Mouse (Mus musculus) limb, embryonic 12.5 days (tissue): ENCODE measurements around the gene Kcnk4. TPM values are rescaled to one million over a fixed set of nuclear protein-coding genes. Genes with fewer than 3 reads are reported as not detected.

Experiments
- ATAC-seq: fragments of 200-750 bp; cut with Nextera tagmentation; 2 replicates; pipeline ENCODE4 v1.8.0; 2017; ENCODE audit warnings: low read depth, moderate TSS enrichment; ENCODE audit not compliant: insufficient number of reproducible peaks, insufficient read depth, low FRiP score, low TSS enrichment
- H3K27ac ChIP-seq: fragments of 300-500 bp; sonication (generic); 2 replicates; pipeline ENCODE4 v1.5.1; 2016; ENCODE audit warnings: mild to moderate bottlenecking, moderate library complexity
- H3K27me3 ChIP-seq: fragments of 300-500 bp; sonication (generic); 2 replicates; pipeline ENCODE4 v1.6.1; 2016; ENCODE audit warnings: mild to moderate bottlenecking, moderate library complexity
- H3K36me3 ChIP-seq: fragments of 300-500 bp; sonication (generic); 2 replicates; pipeline ENCODE4 v1.6.1; 2016; ENCODE audit warnings: mild to moderate bottlenecking, moderate library complexity
- H3K4me1 ChIP-seq: fragments of 300-500 bp; sonication (generic); replicated peaks from 2 replicates; pipeline ENCODE4 v1.6.1; 2016
- H3K4me2 ChIP-seq: fragments of 300-500 bp; sonication (generic); 2 replicates; pipeline ENCODE4 v1.6.1; 2016; ENCODE audit warnings: mild to moderate bottlenecking, moderate library complexity
- H3K4me3 ChIP-seq: fragments of 300-500 bp; sonication (generic); replicated peaks from 2 replicates; pipeline ENCODE4 v1.5.1; 2016; ENCODE audit warnings: mild to moderate bottlenecking
- H3K9ac ChIP-seq: fragments of 300-500 bp; sonication (generic); replicated peaks from 2 replicates; pipeline ENCODE4 v1.6.1; 2016; ENCODE audit warnings: mild to moderate bottlenecking, moderate library complexity
- H3K9me3 ChIP-seq: fragments of 300-500 bp; sonication (generic); 2 replicates; pipeline ENCODE4 v1.6.1; 2016; ENCODE audit warnings: mild to moderate bottlenecking, moderate library complexity
- WGBS: fragments of 180-500 bp; shearing (Covaris S2); methylation state at CpG from one replicate; pipeline ENCODE4 v1.1.7; 2016; 5-methylcytosine and 5-hydroxymethylcytosine counted together
- polyA plus RNA-seq: library from polyadenylated mRNA; unstranded; fragments of >200 nt; fragmentation: Nextera tagmentation; extraction: Ambion mirVana; gene quantifications from 2 replicates; pipeline ENCODE4 v1.2.1, GENCODE M21; 2016

The Kcnk4 gene
- polyA plus RNA-seq, 1 experiment from 2014 or later, result 0.60 TPM

DNA sequence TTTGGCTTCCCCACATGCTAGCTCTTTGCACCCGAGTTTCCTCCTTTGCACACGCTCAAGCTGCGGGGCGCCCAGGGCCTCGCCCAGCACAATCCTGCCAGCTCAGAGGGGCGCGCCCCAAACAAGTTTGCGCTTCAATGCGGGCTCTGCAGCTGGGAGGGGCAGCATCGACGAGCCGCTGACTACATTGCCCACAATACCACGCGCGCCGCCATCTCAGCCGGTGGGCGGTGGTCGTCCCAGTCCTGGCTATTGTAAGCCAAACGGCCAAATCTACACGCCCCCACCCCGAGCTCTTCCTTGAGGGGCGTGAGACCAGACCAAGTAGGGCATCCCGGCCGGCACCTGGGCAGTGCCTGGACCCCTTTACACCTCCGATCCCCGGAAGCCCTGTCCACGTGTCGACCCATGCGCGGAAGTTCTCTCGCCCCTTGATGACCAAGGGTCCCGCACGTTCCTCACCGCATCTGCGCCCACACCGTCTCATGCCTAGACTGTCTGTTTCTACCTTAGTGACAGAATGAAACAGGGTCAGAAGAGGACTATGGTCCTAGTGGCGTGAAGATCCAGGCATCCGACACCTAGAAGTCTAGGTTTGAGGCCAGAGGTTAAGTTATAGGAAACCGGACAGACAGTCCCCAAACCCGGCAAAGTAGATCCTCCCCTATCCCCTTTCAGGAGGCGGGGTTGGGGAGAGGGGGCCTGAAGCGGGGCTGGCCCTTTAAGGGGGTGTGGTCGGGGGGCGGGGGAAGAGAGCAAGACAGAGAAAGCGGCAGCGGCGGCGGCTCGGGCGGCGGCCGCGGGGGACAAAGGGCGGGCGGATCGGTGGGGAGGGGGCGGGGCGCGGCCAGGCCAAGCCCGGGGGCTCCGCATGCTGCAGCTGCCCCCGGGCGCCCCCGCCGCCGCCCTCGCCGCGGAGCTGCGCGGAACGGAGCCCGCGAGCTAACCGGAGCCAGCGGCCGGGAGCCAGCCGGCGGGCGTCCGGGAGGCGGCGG, 40.2 kb upstream of the Kcnk4 start, which contains the start of gene Ppp1r14b:
Ppp1r14b (plus strand) TSS at position 758 of the 995 bp plus-strand sequence.
- H3K9ac ChIP-seq, result peak within 1 kb of the TSS; percentile 85
- peak within 1 kb of the TSS; percentile 86 for H3K27ac ChIP-seq
- H3K27me3 ChIP-seq, result peaks cover 10% of the 10 kb centered on the region
- H3K4me3 ChIP-seq, result peak within 1 kb of the TSS; percentile 71
- peaks cover 68% of the 10 kb centered on the region for H3K4me1 ChIP-seq
- WGBS, result under 1% methylated on average over 65 of the region's 84 CpGs
- no peaks in the 10 kb centered on the region for H3K9me3 ChIP-seq
- peak within 1 kb of the TSS; percentile 95 for H3K4me2 ChIP-seq
- peaks cover 23% of the 10 kb centered on the region for H3K36me3 ChIP-seq
- peak; percentile 40 for ATAC-seq

DNA sequence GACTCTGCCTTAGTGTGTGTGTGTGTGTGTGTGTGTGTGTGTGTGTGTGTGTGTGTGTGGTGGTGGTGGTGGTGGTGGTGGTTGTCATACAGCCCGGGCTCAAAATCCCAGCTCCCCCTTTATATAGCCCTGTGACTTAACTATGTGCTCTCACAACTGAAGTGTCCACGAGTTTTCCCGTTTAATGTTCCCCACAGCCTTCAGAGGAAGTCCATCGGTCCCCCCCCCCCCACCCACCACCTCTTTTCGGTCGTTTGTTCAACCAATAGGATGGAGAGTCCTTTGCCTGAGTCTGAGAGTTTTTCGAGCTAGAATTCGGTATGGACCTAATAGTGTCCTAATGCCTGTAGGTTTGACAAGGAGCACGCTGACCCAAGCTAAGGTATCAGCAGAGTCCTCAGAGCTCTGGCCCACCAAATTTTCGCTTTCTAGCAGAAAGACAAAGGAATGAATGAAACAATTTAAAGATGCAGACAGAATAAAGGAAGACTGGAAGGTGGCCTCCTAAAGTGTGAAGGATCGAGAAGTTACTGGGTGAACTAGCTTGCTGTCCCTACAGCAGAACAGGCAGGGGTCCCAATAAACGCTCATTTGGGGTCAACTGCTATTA, 39.4 kb upstream of the Kcnk4 start:
- peak overlapping the region; percentile 95 for H3K4me2 ChIP-seq
- peaks cover 10% of the 10 kb centered on the region for H3K27me3 ChIP-seq
- peaks cover 23% of the 10 kb centered on the region for H3K36me3 ChIP-seq
- H3K9me3 ChIP-seq, result no peaks in the 10 kb centered on the region
- H3K27ac ChIP-seq, result no peak overlapping the region
- peak overlapping the region; percentile 71 for H3K4me3 ChIP-seq
- WGBS, result 33% methylated on average over 12 of the region's 12 CpGs
- H3K4me1 ChIP-seq, result peaks cover 68% of the 10 kb centered on the region
- ATAC-seq, result no peak
- H3K9ac ChIP-seq, result peak overlapping the region; percentile 85

DNA sequence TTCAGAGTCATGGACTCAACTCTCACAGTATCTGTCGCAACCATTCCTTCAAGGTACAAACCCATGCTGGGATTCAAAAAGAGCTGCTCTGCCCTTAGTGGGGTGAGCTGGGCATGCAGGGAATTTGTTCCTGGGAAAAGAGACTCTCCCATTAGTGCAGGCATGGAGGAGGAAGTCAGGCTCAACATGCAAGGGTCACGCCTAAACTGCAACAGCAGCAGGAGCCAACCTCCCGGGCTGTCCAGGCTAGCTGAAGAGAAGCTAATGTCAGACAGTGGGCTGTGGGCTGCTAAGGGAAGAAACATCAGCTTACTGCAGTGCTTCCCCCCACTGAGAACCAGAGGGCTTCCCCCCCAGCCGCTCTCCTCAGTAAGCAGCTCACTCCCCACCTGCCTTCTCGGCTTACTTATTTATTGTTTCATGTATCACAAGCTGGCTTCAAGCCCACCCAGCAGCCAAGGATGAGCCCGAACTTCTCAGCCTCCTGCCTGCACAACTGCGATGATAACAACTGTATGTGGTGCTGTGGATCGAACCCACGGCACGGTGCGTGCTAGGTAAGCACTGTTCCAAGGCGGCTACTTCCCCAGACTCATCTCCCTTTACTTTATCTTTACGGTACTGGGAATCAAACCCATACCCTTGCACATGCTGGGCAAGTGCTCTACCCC, 38.1 kb upstream of the Kcnk4 start:
- H3K27ac ChIP-seq, result no peak overlapping the region
- no peak overlapping the region for H3K4me2 ChIP-seq
- H3K27me3 ChIP-seq, result peaks cover 10% of the 10 kb centered on the region
- peaks cover 10% of the 10 kb centered on the region for H3K36me3 ChIP-seq
- no peak overlapping the region for H3K4me3 ChIP-seq
- H3K9me3 ChIP-seq, result no peaks in the 10 kb centered on the region
- H3K9ac ChIP-seq, result peak overlapping the region; percentile 14; the same call in 1 of the 2 replicates
- WGBS, result 79% methylated on average over 13 of the region's 13 CpGs
- H3K4me1 ChIP-seq, result peaks cover 66% of the 10 kb centered on the region
- no peak for ATAC-seq

DNA sequence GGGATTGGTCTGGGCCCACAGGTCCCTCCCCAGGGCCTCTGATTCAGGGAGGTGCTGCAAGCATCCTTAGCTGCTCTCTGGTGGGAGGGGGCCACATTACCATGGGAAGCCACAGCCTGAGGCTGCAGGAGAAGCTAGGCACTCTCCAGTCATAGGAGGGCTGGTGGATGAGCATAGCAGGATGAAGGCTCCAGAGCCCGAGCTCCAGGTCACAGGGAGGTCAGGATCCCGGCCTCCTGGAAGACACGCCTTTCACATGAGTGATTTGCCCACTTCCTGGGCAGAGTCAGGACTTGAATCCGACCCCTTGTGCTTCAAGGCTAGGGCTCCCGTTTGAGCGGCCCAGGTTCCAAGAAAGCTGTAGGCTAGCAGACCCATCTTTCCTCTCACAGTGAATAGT, 37.3 kb upstream of the Kcnk4 start:
- Histone ChIP-seq H3K4me3 (no peak overlapping the region), H3K27ac (no peak overlapping the region), H3K4me1 (peaks cover 61% of the 10 kb centered on the region)

DNA sequence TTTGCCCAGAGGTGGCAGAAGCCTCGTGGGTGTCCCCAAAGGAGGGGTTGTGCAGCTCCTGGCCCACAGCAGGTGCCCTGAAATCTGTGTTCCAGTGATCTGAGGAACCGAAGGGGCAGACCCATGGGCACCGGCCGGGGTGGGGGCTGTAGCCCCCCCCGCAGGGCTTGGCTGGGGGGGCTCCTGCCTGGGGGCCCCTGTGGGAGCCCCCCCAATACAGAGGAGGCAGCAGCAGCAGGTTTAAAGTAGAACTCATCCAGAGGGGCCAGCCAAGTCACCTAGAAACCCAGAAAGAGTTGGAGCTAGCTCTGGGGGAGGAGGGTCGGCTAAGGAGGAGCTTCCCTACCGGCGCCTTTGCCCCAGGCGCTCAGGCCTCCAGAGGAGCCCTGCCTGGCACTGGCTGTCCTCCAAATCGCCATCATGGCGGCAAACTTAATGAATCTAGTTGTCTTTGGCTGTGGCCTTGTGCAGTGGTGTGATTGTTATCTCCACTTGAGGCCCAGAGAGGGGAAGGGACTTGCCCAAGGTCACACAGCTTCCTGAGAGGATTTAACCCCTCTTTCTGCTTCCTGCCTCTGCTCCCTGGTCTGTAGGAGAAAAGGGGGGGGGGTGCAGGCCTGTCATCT, 36.3 kb upstream of the Kcnk4 start:
- Histone ChIP-seq H3K27me3 (peaks cover 10% of the 10 kb centered on the region), H3K4me2 (peak overlapping the region; percentile 65), H3K27ac (0 out of 2 replicates have a peak overlapping the region, but pooled peaks have one; percentile 35), H3K4me1 (peaks cover 52% of the 10 kb centered on the region), H3K36me3 (peaks cover 16% of the 10 kb centered on the region), H3K9me3 (no peaks in the 10 kb centered on the region), H3K9ac (peak overlapping the region; percentile 67; the same call in 1 of the 2 replicates), H3K4me3 (peak overlapping the region; percentile 64)
- WGBS, result 23% methylated on average over 11 of the region's 11 CpGs
- no peak for ATAC-seq

More for the DNA sequence above, 37.3 kb upstream of the Kcnk4 start:
- H3K4me2 ChIP-seq, result no peak overlapping the region; the same call in 1 of the 2 replicates
- no peak for ATAC-seq
- 21% methylated on average over 6 of the region's 6 CpGs for WGBS
- H3K9me3 ChIP-seq, result no peaks in the 10 kb centered on the region
- H3K27me3 ChIP-seq, result peaks cover 10% of the 10 kb centered on the region
- H3K9ac ChIP-seq, result 0 out of 2 replicates have a peak overlapping the region, but pooled peaks have one; percentile 14
- H3K36me3 ChIP-seq, result peaks cover 9% of the 10 kb centered on the region

DNA sequence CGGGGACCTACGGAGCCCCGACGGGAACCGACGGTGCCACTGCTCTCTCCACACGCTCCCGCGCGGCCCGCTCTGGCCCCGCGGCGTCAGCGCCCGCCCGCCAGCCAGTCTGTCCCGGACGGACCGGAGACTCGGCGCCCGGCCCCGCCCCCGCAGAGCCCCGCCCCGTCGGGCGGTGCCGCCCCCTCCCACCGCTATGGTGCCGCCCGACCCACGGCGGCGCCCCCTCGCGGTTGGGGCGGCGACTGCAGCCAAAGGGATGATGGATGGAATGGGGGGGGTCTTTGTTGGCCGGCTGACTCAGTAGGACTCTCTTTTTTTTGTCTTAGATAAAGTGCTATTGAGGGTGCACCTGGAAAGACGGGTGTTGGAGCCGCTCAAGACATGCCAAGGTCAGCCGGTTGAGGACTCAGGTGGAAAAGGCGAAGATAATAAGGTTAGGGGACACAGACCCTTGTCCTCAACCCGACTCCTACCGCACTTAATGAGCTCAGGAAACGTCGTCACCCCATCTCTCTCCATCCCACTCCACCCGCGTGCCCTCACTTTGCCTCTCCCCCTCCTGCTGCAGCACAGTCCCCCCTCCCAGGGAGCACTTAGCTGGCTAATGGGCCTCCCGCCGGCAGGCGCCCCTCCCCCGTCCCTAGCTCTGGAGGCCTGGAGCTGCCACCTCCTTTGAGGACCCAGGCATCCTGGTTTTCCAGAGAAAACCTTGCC, 35.5 kb upstream of the Kcnk4 start:
- no peak overlapping the region for H3K27ac ChIP-seq
- peak overlapping the region; percentile 65 for H3K4me2 ChIP-seq
- under 1% methylated on average over 55 of the region's 55 CpGs for WGBS
- peaks cover 10% of the 10 kb centered on the region for H3K27me3 ChIP-seq
- H3K4me3 ChIP-seq, result peak overlapping the region; percentile 64
- no peaks in the 10 kb centered on the region for H3K9me3 ChIP-seq
- ATAC-seq, result peak; percentile 15; the same call in 1 of the 2 replicates
- H3K36me3 ChIP-seq, result peaks cover 23% of the 10 kb centered on the region
- H3K4me1 ChIP-seq, result peaks cover 52% of the 10 kb centered on the region
- peak overlapping the region; percentile 67 for H3K9ac ChIP-seq

DNA sequence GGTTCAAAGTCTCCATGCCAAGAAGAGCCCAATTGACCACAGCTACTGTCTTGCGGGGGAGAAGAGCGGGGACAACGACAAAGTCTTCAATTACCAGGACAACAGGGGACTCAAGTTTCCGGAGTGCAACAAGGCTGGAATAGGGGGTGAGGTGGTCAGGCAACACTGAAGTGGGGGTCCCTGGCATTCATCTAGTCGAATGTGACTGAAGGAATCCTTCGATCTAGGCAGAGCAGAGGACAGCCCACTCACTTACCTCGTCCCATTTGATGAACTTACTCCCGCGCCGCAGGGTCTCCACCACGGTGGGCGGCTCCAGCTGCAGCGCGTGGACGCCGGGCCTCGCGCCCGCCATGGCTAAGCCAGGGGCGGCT, 35.0 kb upstream of the Kcnk4 start:
- peaks cover 52% of the 10 kb centered on the region for H3K4me1 ChIP-seq
- H3K4me3 ChIP-seq, result peak overlapping the region; percentile 64
- WGBS, result under 1% methylated on average over 20 of the region's 20 CpGs
- no peaks in the 10 kb centered on the region for H3K9me3 ChIP-seq
- H3K9ac ChIP-seq, result peak overlapping the region; percentile 67
- peaks cover 29% of the 10 kb centered on the region for H3K36me3 ChIP-seq
- peak overlapping the region; percentile 65 for H3K4me2 ChIP-seq
- H3K27me3 ChIP-seq, result peaks cover 10% of the 10 kb centered on the region
- H3K27ac ChIP-seq, result no peak overlapping the region
- ATAC-seq, result no peak; the same call in 1 of the 2 replicates

DNA sequence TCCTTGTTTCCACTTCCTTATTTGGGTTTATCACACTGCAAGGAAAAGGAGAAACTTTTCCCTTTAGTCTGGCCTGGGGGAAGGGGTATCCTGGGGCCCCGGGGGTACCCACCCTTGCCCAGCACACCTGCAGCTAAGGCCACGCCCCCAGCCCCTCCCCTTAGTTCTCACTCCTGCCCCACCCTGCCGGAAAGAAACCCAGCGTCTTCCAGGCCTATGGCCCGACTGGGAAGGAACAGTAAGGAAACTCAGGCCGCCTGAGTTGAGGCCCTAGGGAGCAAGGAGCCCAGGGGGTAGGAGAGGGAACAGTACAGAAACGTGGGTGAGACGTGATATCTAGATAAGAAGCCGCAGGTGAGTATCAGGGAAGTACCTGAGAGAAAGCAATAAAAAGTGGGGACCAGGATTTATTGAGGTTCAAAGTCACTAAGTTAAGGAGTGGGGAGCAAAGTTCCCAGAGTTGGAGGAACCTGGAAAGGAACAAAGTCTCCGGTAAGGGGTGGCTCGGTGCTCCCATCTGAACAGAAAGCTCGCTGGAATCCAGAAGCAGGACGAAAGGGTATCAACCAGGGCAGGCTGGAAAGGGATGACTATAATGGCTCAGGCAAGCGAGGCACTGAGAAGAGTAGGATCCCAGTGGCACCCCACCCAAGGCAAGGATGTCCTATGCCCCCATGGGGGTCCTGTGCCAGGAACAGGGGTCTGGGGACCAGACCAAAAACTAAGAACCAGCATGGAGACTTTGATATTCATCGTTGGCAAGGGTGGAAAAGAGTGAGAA, 34.4 kb upstream of the Kcnk4 start:
- Histone ChIP-seq H3K9ac (peak overlapping the region; percentile 67), H3K27me3 (peaks cover 10% of the 10 kb centered on the region), H3K9me3 (no peaks in the 10 kb centered on the region), H3K27ac (no peak overlapping the region), H3K4me2 (peak overlapping the region; percentile 65), H3K4me3 (peak overlapping the region; percentile 64), H3K4me1 (peaks cover 47% of the 10 kb centered on the region), H3K36me3 (peaks cover 34% of the 10 kb centered on the region)
- 11% methylated on average over 15 of the region's 15 CpGs for WGBS
- ATAC-seq, result no peak

DNA sequence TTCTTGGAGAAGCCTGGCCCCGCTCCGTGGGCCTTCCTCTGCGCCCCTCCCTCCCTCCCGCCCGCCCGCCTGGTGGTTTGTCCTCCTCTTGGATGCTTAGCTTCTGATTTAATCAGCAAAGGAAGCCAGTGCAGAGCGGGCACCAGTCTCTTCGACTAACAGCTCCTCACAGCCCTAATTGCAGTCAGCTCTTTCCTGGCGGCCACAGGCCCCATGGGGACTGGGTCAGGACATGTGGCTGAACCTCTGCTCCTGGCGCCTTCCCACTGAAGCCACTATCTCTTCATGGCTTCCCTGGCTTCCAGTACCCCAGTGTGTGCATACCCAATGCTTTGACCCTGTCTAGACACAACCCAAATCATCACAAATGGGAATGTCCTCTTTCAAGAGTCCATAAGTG, 22.1 kb upstream of the Kcnk4 start:
- H3K4me1 ChIP-seq, result peaks cover 11% of the 10 kb centered on the region
- no peak overlapping the region for H3K27ac ChIP-seq
- 77% methylated on average over 10 of the region's 10 CpGs for WGBS
- no peak for ATAC-seq
- no peak overlapping the region for H3K4me3 ChIP-seq
- H3K36me3 ChIP-seq, result peaks cover 75% of the 10 kb centered on the region
- H3K4me2 ChIP-seq, result no peak overlapping the region
- H3K9ac ChIP-seq, result no peak overlapping the region
- no peaks in the 10 kb centered on the region for H3K9me3 ChIP-seq
- H3K27me3 ChIP-seq, result no peaks in the 10 kb centered on the region
